Mouse (Mus musculus): Measurements from ENCODE around the gene Hipk2. TPM values are rescaled to one million over a fixed set of nuclear protein-coding genes. Genes with fewer than 3 reads are reported as not detected.

Gene Hipk2
- polyA plus RNA-seq, 1 experiment from 2014 or later, result 16.0 TPM

DNA sequence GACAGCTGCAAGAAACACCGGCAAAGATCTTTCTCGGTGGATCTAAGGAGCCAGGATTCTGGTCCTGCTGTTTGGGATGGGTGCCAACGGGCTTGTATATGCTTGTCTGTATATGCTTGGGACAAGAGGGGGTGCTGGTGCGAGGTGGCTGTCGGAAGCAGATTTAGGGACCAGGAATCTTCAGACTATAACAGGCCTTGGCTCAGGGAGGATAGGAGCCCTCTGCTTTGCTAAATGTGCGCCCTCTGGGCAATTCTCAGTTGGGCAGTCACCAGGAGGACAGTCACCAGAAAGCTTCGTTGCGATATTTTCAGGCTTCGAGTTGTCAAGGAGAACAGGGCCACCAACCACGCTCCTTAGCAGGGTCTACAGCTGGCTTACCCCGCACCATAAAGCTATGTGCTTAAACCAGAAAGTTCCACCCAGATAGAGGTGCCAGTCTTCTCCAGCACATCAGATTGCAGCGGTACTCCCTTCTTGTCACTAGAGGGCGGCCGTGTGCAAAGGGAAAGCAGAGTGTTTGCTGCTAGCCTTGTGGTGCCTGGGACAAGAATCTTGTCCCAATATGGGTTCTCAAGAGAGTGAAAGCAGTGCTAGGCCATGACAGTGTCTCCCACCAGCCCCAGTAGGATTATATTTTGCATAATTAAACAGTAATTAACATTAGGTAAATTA lies 225.6 kb downstream of the Hipk2 start:
- Histone ChIP-seq H3K4me1 (ENCODE audit: control insufficient read depth, insufficient read depth, low read length) (no peaks in the 10 kb centered on the region), H3K36me3 (ENCODE audit: control insufficient read depth, insufficient read depth, low read length) (no peaks in the 10 kb centered on the region), H3K4me3 (ENCODE audit: low read depth, low read length) (no peak overlapping the region), H3K27ac (ENCODE audit: low read depth, low read length) (no peak overlapping the region), H3K4me2 (ENCODE audit: low read length) (no peak overlapping the region), H3K9ac (ENCODE audit: low read length) (no peak overlapping the region), H3K27me3 (replicated peaks; ENCODE audit: control insufficient read depth, insufficient read depth, low read length) (no peaks in the 10 kb centered on the region), H3K9me3 (replicated peaks; ENCODE audit: control insufficient read depth, low read length) (no peaks in the 10 kb centered on the region)
- peak; percentile 85 for DNase-seq (ENCODE audit: low spot score)
- WGBS, result 44% methylated on average over 14 of the region's 14 CpGs
- ATAC-seq, result peak; percentile 81

GRCm38 (mm10) chr6:38649545-38649944 lies 226.4 kb downstream of the Hipk2 start:
- no peak overlapping the region for H3K4me3 ChIP-seq (ENCODE audit: low read depth, low read length)
- WGBS, result 69% methylated on average over 3 of the region's 3 CpGs
- no peaks in the 10 kb centered on the region for H3K4me1 ChIP-seq (ENCODE audit: control insufficient read depth, insufficient read depth, low read length)
- DNase-seq (ENCODE audit: low spot score), result no peak
- ATAC-seq, result no peak
- H3K27me3 ChIP-seq (replicated peaks; ENCODE audit: control insufficient read depth, insufficient read depth, low read length), result no peaks in the 10 kb centered on the region
- H3K36me3 ChIP-seq (ENCODE audit: control insufficient read depth, insufficient read depth, low read length), result no peaks in the 10 kb centered on the region
- H3K27ac ChIP-seq (ENCODE audit: low read depth, low read length), result no peak overlapping the region
- H3K9ac ChIP-seq (ENCODE audit: low read length), result no peak overlapping the region
- no peak overlapping the region for H3K4me2 ChIP-seq (ENCODE audit: low read length)
- H3K9me3 ChIP-seq (replicated peaks; ENCODE audit: control insufficient read depth, low read length), result no peaks in the 10 kb centered on the region

Other genes with a start within 250 kb of the Hipk2 start
- gene Klrg2, start 238.9 kb downstream of the Hipk2 start, polyA plus RNA-seq (2014; fragmentation: Nextera tagmentation; extraction: Ambion mirVana), result 0.16 TPM in 1 of 2 replicates, not detected in the other
- gene Clec2l, start 213.1 kb downstream of the Hipk2 start, polyA plus RNA-seq (2014; fragmentation: Nextera tagmentation; extraction: Ambion mirVana), result 8.8 and 9.3 TPM in 2 replicates
- gene Tbxas1, start 761 bp downstream of the Hipk2 start, polyA plus RNA-seq (2014; fragmentation: Nextera tagmentation; extraction: Ambion mirVana), result 1.2 and 1.6 TPM in 2 replicates
- gene Parp12, start 242.2 kb upstream of the Hipk2 start, polyA plus RNA-seq (2014; fragmentation: Nextera tagmentation; extraction: Ambion mirVana), result 2.3 TPM in 2 replicates

Measured in forebrain, embryonic 14.5 days (tissue).